Mouse (Mus musculus): ENCODE measurements at regions not wholly inside any gene's neighbourhood (a gene's known extent, or its start where the extent isn't known, plus 50 kb on each side); places are given as distances from the start of the nearest gene placed in this dataset.
"Not testable (repeated sequence)": the region's sequence is repeated elsewhere in the genome, so short reads cannot be mapped to it uniquely, and the experiment has no call there.

- no peak for DNase-seq (ENCODE audit: inconsistent age in 2 of 2, low spot score in 1 of 2)
Measured at GRCm38 (mm10) chr5:13847571-13847970, 56.2 kb downstream of the Speer3 start.

DNA sequence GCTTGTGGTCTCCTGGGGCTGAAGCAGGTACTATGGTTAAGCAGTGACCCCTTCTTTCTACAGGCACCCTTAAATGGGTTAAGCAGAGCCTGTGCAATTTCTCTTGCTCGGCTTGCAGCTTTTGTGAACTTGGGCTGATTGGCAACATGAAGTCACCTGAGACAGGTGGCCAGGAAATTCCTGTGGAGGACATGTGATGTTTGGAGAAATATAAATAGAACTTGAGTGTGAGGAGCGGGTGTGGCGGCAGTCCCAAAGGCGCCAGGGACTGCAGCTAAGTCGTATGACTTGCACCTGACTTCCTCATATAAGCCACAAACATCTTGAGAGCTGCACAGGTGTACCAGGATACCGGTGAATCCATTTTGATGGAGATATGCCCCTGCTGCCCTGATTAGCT, 88.8 kb downstream of the Speer3 start:
- not testable (repeated sequence) for DNase-seq (ENCODE audit: inconsistent age in 2 of 2, low spot score in 1 of 2)

DNA sequence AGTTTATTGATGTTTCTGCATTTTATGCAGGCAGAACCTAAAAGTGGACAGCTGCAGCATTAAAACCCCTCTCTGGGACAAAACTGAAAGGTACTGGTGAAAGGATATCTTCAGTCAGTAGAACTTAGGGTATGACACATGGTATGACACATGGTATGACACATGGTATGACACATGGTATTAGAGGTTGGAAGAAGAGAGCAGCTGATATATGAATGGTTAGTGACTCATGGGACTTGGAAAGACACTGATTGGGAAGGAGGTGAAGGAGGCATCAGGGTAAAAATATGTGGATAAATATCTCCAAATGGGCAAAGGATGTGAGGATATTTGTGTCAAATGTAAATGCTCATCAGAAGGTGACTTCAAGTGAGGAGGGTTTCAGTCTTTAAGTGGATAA, 97.0 kb downstream of the Speer3 start:
- no peak for DNase-seq (ENCODE audit: inconsistent age in 2 of 2, low spot score in 1 of 2)

DNA sequence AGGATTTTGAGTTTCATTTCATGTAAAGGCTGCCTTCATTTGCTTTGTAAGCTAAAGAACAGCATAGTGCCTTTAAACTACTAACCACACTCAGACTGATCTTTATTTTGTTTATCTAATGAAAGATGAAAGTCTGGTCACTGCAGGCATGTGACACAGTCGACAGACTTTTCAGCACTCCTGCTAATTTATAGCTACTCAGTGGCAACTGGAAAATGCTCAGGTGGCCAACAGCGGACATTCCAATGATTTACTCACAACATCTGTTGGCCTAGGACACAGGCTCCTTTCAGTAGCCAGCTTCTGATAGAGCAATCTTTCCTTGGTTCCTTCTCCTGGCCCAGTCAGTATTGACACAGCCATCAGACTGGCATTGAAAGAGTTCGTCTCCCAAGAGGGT, 116.8 kb upstream of the Sema3e start:
- DNase-seq (ENCODE audit: inconsistent age in 2 of 2, low spot score in 1 of 2), result no peak

GRCm38 (mm10) chr5:13917355-13917754, 107.7 kb upstream of the Sema3e start:
- DNase-seq (ENCODE audit: inconsistent age in 2 of 2, low spot score in 1 of 2), result no peak

GRCm38 (mm10) chr5:13922295-13922694, 102.8 kb upstream of the Sema3e start:
- DNase-seq (ENCODE audit: inconsistent age in 2 of 2, low spot score in 1 of 2), result no peak

DNA sequence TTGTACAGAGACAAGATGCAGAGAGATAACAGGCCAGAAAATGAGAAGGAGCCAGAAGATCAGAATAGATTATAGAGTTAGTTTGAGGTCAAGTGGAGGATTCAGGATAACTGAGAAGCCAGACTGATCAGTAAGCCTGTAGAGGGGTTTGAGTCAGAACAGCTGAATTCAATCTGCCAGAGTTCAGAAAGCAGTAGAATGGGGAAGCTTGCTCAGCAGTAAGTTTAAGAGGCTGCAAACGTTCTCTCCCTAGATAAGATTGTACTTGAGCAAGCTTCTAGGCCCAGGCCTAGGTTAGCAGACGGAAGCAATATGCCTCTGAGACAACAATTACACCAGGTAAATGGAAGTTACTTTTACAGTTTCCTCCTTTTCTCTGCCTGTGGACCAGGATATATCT, 94.1 kb upstream of the Sema3e start:
- no peak for DNase-seq (ENCODE audit: inconsistent age in 2 of 2, low spot score in 1 of 2)

DNA sequence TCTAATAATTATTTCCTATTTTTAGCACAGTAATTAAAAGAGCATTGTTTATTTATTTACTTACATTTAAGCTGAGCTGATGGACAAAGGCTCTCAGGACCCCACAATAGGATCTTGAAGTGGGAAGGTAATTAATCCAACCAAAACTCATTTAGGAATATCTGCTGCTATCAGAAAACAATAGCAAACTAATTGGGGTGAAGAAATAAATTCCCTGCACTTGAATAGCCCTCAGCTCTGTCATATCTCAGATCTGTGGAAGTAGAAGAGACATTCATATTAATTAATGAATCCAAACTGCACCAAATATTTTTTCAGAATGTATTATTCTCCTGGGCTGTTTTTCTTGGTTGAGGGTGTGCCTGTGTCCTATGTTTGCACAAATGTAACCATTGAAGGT, 73.7 kb upstream of the Sema3e start:
- DNase-seq (ENCODE audit: inconsistent age in 2 of 2, low spot score in 1 of 2), result no peak

DNA sequence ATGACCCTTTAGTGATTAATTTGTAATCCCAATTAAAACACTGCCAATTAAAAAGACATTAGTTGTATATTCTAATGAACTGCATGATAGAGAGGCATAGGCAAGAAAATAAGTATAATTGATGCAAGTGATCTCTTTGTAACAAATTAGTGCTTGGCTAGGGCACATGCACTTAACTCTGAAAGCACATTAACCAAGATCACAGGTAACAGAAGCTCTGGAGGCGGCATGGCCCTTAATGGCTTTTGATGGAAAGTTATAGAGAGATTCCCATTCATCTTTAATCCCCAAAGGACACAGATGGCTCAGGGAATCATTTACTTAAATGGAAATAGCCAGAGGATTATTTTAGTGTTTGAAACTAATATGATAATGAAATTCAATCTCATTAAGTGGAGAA, 69.5 kb upstream of the Sema3e start:
- DNase-seq (ENCODE audit: inconsistent age in 2 of 2, low spot score in 1 of 2), result no peak

DNA sequence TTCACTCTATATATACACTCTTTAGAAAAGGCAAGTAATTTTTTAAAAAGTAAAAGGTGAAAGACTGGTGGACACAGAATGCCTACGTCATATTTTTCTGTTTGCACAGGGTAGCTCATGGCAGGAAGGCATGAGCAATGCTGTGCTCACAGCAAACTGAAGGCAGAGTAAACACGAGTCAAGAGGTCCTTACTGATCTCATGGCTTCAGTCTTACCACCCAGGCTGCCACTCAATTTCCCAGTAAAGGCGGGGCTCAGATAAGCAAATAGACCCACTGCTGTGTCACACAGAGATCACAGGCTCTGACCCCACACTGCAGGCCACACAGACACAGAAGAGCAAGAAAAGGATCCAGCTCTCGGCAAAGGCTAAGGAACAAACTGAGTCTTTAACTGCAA, 65.5 kb upstream of the Sema3e start:
- no peak for DNase-seq (ENCODE audit: inconsistent age in 2 of 2, low spot score in 1 of 2)

GRCm38 (mm10) chr5:13965901-13966300, 59.2 kb upstream of the Sema3e start:
- DNase-seq (ENCODE audit: inconsistent age in 2 of 2, low spot score in 1 of 2), result no peak

DNA sequence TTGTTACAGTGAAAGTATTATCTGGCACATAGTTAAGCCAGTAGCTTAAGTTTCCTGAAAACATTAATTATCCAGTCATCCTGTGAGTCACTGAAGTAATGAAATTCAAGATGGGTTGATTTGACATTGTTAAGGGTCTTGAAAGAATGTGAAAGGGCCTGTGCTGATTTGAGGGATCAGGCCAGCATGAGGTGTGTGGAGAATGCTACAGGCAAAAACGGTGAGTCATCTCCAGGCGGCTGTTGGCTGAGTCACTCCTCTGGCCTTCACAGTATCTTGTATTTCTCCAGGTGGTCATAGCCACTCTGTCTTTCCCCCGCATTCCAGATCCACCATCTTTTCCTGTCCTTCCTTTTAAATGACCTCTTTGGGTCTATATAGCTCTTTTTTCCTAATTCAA, 50.4 kb upstream of the Sema3e start:
- DNase-seq (ENCODE audit: inconsistent age in 2 of 2, low spot score in 1 of 2), result peak; percentile 6 to 47

Data from adrenal gland, adult (tissue).